Mouse (Mus musculus) frontal cortex, postnatal 36 days (tissue): ENCODE measurements around the gene T.
"Not testable (repeated sequence)": the region's sequence is repeated elsewhere in the genome, so short reads cannot be mapped to it uniquely, and the experiment has no call there.

Source experiments
- DNase-seq, 2 experiments: peaks; one replicate each; pipeline ENCODE4 v3.0.0; 2022; ENCODE audit warnings: low spot score in 2 of 2

T gene

GRCm38 (mm10) chr17:8433978-8434960 is at the start of gene T:
Gene T (plus strand): TSS chr17:8434423.
- no peak for DNase-seq

- DNase-seq = no peak
Measured at GRCm38 (mm10) chr17:8385441-8385840, 48.8 kb upstream of the T start.

DNA sequence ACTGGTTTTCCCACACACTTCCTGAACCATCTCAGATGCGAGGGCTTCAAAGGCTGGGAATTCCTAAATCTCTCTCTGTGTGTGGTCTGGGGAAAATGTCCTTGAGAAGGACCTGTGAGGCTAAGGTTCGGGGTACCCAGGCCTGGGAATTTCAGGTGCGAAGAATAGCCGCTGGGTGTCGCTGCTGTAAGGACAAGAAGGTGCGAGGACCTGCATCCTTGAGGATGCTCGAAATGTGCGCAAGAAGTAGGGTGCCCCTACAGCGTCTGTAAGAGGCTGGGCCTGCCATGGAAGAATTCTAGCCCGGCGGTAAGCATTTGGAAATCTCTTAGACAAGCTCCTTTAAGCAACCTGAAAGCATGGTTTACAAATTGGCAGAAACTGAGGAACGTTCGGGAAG is 45.8 kb upstream of the T start:
- peak; percentile 54 to 58 for DNase-seq

DNA sequence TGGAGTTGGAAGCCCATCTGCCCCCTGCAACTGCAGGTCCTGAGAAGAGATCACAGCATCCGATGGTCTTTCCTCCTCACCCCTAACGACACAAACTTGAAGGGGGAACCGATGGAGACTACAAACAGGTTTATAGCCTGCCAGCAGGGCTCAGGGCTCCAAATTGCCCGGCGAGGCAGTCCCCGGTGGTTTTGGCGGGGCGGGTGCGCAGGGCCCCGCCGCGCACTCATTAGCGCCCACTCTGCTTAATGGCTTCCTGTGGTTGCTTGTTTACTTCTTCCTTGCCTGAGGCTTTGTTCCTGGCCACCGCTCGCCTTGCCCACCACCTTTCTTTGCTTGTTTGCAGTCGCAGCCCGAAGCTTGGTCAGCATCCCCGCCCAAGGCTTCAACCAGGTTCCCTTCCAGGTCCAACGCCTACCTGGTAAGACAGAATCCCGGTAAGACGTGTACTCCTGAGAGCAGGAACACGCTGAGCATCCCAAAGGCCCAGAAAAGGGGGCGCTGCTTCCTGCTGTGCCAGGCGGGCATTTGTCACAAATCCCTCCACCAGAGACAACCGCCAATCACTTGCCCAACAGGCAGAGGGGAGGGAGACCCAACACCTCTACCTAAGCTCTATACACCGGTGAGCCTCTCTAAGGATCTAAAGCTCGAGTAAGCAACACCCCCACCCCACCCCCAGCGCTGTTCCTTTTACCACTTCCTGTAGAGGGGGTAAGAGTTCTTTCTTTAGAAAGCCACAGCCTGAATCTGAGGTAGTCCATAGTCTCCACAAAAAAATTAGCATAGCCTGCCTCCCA is 45.0 kb upstream of the T start:
- DNase-seq = no peak

DNA sequence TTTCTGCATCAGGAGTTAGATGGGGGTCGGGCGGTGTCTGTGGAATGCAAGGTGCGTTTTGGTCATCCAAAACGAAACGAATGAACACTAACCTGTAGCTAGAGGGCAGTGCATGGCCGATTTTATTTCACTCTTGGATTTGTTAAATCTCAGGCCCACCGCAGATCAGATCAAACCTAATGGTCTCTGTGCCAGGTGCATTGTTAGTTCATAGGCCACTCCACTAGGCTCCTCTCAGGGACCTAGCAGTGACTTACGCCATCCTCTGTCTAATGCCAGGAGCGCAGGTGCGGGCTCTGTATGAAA is 44.5 kb upstream of the T start:
- DNase-seq = peak in 1 of 2 experiments; percentile 3

- no peak for DNase-seq
Measured at GRCm38 (mm10) chr17:8390487-8390886, 43.7 kb upstream of the T start.

- no peak for DNase-seq
Measured at GRCm38 (mm10) chr17:8396371-8396770, 37.9 kb upstream of the T start.

GRCm38 (mm10) chr17:8397946-8398345 is 36.3 kb upstream of the T start:
- no peak for DNase-seq

DNA sequence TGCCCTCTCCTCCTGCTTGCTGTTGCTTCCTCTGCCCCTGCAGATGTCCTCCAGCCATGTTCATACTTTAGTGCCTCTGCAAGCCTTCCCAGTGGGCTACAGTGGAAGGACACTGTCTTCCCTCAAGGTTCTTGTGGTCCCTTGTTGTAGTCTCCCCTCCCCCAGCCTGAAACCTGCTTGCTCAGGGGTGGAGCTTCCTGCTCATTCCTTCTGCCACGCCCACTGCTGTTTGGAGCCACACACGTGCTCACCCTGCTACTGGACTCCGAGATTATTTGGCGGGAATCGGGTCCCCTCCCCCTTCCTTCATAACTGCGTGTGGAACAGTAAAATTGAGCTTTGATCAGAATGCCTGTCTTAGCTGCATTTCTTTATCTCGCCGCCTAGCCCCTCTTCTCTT is 30.3 kb upstream of the T start:
- not testable (repeated sequence) for DNase-seq

- DNase-seq = no peak
Measured at GRCm38 (mm10) chr17:8406285-8406684, 27.9 kb upstream of the T start.

GRCm38 (mm10) chr17:8408002-8408401 is 26.2 kb upstream of the T start:
- not testable (repeated sequence) for DNase-seq

DNA sequence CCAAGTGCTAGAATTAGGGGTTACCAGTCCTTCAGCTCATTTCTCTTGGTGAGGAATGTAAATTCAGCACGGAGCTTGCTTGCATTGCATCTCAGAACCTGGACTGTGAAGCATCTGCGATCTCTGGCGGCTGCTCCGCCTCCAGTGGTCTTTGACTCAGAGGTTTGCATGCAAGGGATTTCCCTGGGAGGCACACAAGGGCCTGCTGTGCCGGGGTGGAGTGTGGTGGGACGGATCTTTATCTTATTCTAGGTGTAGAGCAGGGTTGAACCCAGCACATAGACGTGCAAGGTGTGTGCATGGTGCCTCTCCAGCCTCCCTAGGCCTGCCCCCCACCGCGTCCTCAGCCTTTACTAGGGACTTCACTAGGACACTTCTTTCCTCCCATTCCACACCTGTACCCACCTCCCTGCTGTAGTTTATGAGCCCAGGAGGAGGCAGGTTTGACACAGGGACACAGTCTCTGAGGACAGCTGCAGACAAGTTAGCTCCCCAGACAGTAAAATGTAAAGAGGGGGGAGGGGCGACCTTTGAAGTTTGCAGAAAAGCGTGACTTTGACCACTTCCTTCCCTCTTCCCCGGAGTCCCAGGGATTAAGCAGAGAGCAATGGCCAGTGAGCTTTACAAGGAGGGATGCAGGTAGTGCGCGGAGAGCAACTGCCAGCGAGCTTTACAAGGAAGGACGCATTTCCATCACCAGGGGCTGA is 25.5 kb upstream of the T start:
- DNase-seq = no peak

DNA sequence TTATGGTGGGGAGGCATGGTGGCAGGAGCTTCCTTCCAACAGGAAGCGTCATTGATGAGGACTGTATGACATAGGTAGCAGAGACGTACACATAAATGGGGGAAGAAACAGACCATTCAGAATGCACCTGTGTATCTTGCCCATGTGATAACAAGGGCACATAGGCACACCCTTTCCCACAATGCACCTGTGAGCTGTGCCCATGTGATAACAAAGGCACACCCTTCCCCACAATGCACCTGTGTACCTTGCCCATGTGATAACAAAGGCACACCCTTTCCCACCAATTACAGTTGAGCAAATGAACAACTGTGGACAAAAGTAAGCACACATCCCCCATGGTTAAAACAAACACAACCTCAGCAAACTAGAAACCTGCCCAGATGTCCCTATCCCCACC is 23.9 kb upstream of the T start:
- no peak for DNase-seq

DNA sequence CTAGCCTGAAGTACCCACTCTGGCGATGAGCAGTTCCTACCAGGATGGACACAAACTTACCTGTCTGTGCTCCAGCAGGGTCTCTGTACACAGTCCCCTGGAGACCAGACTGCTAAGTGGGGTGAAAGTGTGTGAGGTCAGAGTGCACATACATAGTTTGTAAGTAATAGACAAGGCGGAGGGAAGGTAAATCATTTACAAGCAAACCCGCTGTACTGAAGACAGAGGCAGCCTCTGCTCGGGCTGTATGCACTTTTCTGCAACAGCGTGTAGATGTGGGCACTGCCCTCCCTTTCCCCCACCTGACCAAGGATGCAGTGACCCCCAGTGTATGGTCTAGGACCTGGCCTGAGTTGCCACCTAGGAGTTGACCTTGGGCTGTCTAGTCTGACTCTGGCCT is 20.6 kb upstream of the T start:
- no peak for DNase-seq

GRCm38 (mm10) chr17:8415533-8415932 is 18.7 kb upstream of the T start:
- no peak for DNase-seq

- DNase-seq = no peak
Measured at GRCm38 (mm10) chr17:8416865-8417264, 17.4 kb upstream of the T start.

DNA sequence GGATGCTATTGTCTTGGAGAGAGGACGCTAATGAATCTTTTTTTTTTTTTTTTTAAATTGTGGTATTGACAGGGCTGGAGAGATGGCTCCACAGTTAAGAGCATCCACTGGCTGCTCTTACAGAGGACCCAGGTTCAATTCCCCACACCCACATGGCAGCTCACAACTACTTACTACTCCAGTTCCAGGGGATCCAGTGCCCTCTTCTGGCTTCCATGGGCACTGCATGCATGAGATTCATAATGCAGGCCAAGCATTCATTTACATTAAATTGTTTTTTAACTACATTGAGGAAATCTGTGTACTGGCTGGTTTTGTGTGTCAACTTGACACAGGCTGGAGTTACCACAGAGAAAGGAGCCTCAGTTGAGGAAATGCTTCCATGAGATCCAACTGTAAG is 13.5 kb upstream of the T start:
- DNase-seq = no peak

DNA sequence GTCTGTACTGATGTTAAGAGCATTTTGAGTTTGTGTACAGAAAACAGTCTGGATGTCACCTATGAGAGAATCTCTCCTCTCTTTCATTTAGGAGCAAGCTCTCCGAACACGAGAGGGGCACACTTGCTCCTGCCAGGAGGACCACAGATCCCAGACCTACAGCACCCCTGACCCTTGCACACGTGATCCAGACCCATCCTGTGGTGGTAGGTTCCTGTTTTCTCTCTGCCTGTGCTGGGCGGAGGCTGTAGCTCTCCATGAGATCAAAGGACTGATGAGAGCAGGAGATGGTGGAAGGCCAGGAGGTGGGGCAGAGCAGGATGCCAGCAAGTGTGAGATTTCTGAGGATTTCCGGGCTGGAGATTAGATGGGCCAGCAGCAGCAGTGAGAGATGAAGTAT is 12.7 kb upstream of the T start:
- DNase-seq = no peak

DNA sequence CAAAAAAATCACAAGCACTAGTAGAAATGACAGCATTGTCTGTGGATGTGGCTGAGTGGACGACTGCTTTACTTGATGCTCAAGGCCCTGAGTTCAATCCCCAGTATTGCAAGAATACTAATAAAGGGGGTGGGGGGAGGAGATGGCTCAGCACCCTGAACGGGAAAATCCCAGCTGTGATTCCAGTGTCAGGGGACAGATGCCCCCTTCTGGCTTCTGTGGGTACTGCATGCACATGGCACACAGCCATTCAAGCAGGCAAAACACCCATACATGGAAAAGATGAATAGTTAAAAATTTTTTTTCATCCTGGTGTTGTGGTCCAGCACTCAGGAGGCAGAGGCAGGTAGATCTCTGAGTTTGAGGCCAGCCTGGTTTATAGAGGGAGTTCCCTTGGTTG is 10.9 kb upstream of the T start:
- peak in 1 of 2 experiments; percentile 10 for DNase-seq

- DNase-seq = no peak
Measured at GRCm38 (mm10) chr17:8429436-8429835, 4.8 kb upstream of the T start.

GRCm38 (mm10) chr17:8429896-8430295 is 4.3 kb upstream of the T start:
- no peak for DNase-seq

- no peak for DNase-seq
Measured at GRCm38 (mm10) chr17:8432179-8432800, 1.9 kb upstream of the T start.
